8 mouse cellular contexts compared by ENCODE assay signal in genomic region chr8:112935897-112936719, GRCm38 (mm10).
A peak's percentile ranks its signal among the peaks of the same experiment; 100 is the strongest.
DNase-seq lines count a peak whose midpoint lies in the region; ATAC-seq lines count a peak whose summit lies in the region.

No protein-coding gene starts in this region.

- H3K27ac ChIP-seq in neural tube, embryonic 15.5 days (replicated peaks): no peak overlapping the region
- no peak overlapping the region for H3K27ac ChIP-seq in hindbrain, embryonic 13.5 days

- no peak overlapping the region for H3K4me2 ChIP-seq in neural tube, embryonic 15.5 days
- H3K4me2 ChIP-seq in hindbrain, embryonic 13.5 days: no peak overlapping the region

- no peak overlapping the region for H3K9ac ChIP-seq in neural tube, embryonic 15.5 days (replicated peaks)
- no peak overlapping the region for H3K9ac ChIP-seq in hindbrain, embryonic 13.5 days

- no peaks in the 10 kb centered on the region for H3K4me1 ChIP-seq in neural tube, embryonic 15.5 days
- peaks cover 4% of the 10 kb centered on the region; the same call in 1 of the 2 replicates for H3K4me1 ChIP-seq in hindbrain, embryonic 13.5 days (replicated peaks)

- 70% methylated on average over 9 of the region's 9 CpGs for WGBS in neural tube, embryonic 15.5 days
- 78% methylated on average over 9 of the region's 9 CpGs for WGBS in hindbrain, embryonic 13.5 days

- no peaks in the 10 kb centered on the region for H3K9me3 ChIP-seq in neural tube, embryonic 15.5 days (replicated peaks)
- H3K9me3 ChIP-seq in hindbrain, embryonic 13.5 days: no peaks in the 10 kb centered on the region

- DNase-seq in ovary, adult 18-20 months (ENCODE audit: low spot score): peak; percentile 17
- no peak for DNase-seq in ovary, postnatal 10 days (ENCODE audit: low spot score)
- DNase-seq in cerebellum, adult 8-10 months: peak; percentile 26
- DNase-seq in heart, postnatal 14 days: peak; percentile 9 to 23
- peak; percentile 4 for DNase-seq in ovary, postnatal 36 days (ENCODE audit: low spot score)
- DNase-seq in urinary bladder, postnatal 10 days (ENCODE audit: low spot score): no peak

- no peaks in the 10 kb centered on the region for H3K27me3 ChIP-seq in neural tube, embryonic 15.5 days (replicated peaks)
- no peaks in the 10 kb centered on the region for H3K27me3 ChIP-seq in hindbrain, embryonic 13.5 days

- no peak overlapping the region for H3K4me3 ChIP-seq in neural tube, embryonic 15.5 days (replicated peaks)
- no peak overlapping the region for H3K4me3 ChIP-seq in hindbrain, embryonic 13.5 days

- intact Hi-C loops in heart, postnatal 14 days (cut with DNase I): no loop called here

- no peak for ATAC-seq in neural tube, embryonic 15.5 days (ENCODE audit: low FRiP score)
- ATAC-seq in hindbrain, embryonic 13.5 days (ENCODE audit: low FRiP score): no peak

- no peaks in the 10 kb centered on the region for H3K36me3 ChIP-seq in neural tube, embryonic 15.5 days
- no peaks in the 10 kb centered on the region for H3K36me3 ChIP-seq in hindbrain, embryonic 13.5 days

Comparison
In these comparisons a context has a peak if more than half of its experiments do, and no peak if none do; other contexts are left out.
1. DNase-seq: peak in ovary, adult 18-20 months (single experiment), cerebellum, adult 8-10 months (single experiment), heart, postnatal 14 days (2 of 2) and ovary, postnatal 36 days (single experiment); none in ovary, postnatal 10 days (single experiment) and urinary bladder, postnatal 10 days (single experiment).